Mouse (Mus musculus) WW6 (cell line): ENCODE data around the gene Olfr791.

Experiments used
- DNase-seq: peaks from one replicate; pipeline ENCODE4 v3.0.0-alpha.2; 2013; ENCODE audit warnings: low read depth, low spot score

Olfr791 gene

GRCm38 (mm10) chr10:129521492-129521891, at the start of gene Olfr791:
Gene Olfr791, plus strand, starts transcription at chr10:129521792.
- DNase-seq: no peak

DNA sequence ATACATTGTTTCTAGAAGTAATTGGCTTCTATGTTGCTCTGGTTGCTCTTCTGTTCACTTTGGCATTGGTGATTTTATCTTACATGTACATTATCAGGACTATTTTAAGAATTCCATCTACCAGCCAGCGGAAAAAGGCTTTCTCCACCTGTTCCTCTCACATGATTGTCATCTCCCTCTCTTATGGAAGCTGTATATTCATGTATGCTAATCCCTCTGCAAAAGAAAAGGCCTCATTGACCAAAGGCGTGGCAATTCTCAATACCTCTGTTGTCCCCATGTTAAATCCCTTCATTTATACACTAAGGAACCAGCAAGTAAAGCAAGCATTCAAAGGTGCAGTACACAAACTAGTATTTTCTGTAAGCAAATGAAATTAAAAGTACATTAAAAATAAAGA, 48.3 kb upstream of the Olfr791 start:
- no peak for DNase-seq

DNA sequence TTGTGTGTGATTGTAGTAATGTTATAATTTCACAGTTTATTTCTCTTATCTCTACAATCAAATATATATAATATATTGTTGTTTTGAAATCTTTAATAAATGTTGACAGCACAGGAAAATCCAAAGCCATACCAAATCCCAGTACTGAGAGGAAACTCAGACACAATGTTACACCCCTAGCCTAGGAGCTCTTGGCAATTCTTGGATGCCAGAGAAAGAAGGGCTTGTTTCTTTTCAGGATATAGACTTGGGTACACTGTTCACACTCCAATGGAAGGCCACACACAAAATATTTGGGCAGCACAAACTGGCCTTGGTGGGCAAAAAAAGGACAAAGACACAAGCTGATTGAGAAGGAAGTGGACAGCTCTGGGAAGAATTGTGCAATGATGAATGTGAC, 47.9 kb upstream of the Olfr791 start:
- no peak for DNase-seq

DNA sequence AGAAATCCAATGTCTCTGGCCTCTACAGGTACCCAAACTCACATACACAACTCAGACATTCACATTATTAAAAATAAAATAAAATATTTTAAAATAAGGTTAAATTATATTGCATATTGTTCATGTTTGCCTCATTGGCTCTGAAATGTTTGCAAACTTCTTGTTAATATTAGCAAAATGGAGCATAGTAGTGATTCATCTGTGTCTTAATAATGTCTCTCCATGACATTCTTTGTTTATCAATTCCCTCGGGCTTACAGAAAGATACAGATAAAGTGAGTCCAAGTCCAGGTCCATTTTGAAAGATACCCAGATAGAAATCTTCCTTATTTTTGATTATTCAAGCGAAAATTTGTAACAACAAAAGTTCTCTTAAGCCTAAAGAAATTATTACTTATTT, 37.1 kb upstream of the Olfr791 start, which contains the start of gene Olfr789:
TSS of gene Olfr789 (plus strand) at position 301 of the 400 bp plus-strand sequence.
- DNase-seq: no peak

- no peak for DNase-seq
Measured at GRCm38 (mm10) chr10:129490101-129490500, 31.5 kb upstream of the Olfr791 start.

DNA sequence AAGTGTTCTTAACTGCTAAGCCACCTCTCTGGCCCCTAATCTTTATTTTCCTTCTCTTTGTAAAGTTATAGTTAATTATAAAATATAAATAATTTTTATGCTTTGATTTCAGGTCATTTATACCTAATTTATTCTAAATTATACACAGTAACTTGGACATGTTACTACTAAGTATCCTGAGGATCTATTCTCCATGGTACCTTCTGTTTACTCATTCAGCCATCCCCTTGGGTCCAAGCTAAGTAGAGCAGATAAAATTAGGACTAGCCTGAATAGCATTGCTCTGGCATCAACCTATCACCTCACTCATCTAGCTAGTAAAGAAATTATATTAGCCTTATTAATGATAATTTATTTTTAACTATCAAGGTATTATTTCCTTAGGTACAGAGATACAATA, 23.4 kb upstream of the Olfr791 start, which contains the start of gene Olfr790:
TSS of gene Olfr790 (plus strand) at position 301 of the 400 bp plus-strand sequence.
- no peak for DNase-seq

GRCm38 (mm10) chr10:129538862-129539261, 17.3 kb downstream of the Olfr791 start, which contains the start of gene Olfr792:
Gene Olfr792, plus strand, starts transcription at chr10:129539162.
- DNase-seq: no peak

DNA sequence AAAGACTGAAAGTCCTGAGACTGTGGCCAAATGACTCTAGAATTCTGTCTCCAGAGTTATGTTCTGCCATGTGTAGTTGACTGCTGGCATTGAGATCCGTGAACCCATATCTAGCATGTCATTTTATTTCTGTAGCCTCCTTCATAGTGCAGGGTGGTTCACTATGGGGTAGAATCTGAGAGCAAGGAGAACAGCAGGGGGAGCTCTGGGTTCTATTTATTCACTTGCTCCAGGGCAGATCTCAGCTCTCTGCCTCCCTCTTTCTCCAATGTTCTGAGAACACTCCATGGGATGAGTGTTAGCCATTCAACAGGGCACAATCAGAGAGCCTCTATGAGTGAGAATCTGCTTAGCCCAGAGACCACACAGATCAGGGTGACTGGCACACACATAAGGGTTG, 27.8 kb downstream of the Olfr791 start:
- DNase-seq: no peak

- DNase-seq: no peak
Measured at GRCm38 (mm10) chr10:129567355-129567754, 45.8 kb downstream of the Olfr791 start, which contains the start of gene Olfr794. Gene Olfr794, plus strand, starts transcription at chr10:129567655.

DNA sequence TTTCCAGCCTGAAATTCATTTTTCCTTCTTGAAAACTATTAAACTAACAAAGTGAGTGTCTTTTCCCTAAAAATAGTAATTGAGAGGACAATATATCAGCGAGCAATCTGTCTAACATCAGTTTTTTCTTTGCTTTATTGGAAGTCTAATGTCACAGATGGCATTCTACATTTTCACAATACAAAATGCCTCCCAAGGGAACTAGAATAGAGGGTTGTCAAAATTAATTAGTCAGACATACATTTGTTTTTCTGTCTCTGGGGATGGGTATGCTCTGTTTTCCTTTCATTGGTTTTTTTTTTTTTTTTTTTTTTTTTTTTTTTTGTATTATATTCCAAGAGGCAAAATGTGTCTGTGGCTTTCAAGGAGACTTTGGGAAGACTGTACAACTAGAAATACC, 55.5 kb downstream of the Olfr791 start:
- DNase-seq: no peak
